Mouse (Mus musculus) ES-E14 (cell line): ENCODE data around the gene Usp13.

Experiments used
- CHD2 ChIP-seq: IDR thresholded peaks from 2 replicates; pipeline ENCODE4 v1.6.1; 2014; ENCODE audit warnings: mild to moderate bottlenecking, low read depth, low read length, inconsistent platforms
- HCFC1 ChIP-seq: IDR thresholded peaks from 2 replicates; pipeline ENCODE4 v1.6.1; 2012; ENCODE audit warnings: low read length, inconsistent platforms, borderline replicate concordance; ENCODE audit not compliant: insufficient read depth
- MAFK ChIP-seq: IDR thresholded peaks from 2 replicates; pipeline ENCODE4 v1.6.1; 2014; ENCODE audit warnings: mild to moderate bottlenecking, low read depth, low read length, inconsistent platforms; ENCODE audit not compliant: insufficient read depth
- ZNF384 ChIP-seq: IDR thresholded peaks from 2 replicates; pipeline ENCODE4 v1.6.1; 2012; ENCODE audit warnings: low read depth, low read length, inconsistent platforms

- TF ChIP-seq ZNF384 (no peak), HCFC1 (no peak), MAFK (no peak), CHD2 (no peak)
These were observed 87.3 kb downstream of the Usp13 start for GRCm38 (mm10) chr3:32904599-32904998.
